Mouse (Mus musculus) forebrain, embryonic 12.5 days (tissue): Measurements from ENCODE around the gene Rras. TPM values are rescaled to one million over a fixed set of nuclear protein-coding genes. Genes with fewer than 3 reads are reported as not detected.

ENCODE experiments used
- ATAC-seq: fragments of 200-750 bp; cut with Nextera tagmentation; 2 replicates; pipeline ENCODE4 v1.8.0; 2017; ENCODE audit warnings: moderate TSS enrichment; ENCODE audit not compliant: low FRiP score
- H3K27ac ChIP-seq: fragments of 300-500 bp; sonication (generic); 2 replicates; pipeline ENCODE4 v1.5.1; 2016; ENCODE audit warnings: mild to moderate bottlenecking
- H3K27me3 ChIP-seq: fragments of 300-500 bp; sonication (generic); 2 replicates; pipeline ENCODE4 v1.6.1; 2016; ENCODE audit warnings: mild to moderate bottlenecking
- H3K36me3 ChIP-seq: fragments of 300-500 bp; sonication (generic); replicated peaks from 2 replicates; pipeline ENCODE4 v1.6.1; 2016; ENCODE audit warnings: mild to moderate bottlenecking
- H3K4me1 ChIP-seq: fragments of 300-500 bp; sonication (generic); 2 replicates; pipeline ENCODE4 v1.6.1; 2016
- H3K4me2 ChIP-seq: fragments of 300-500 bp; sonication (generic); 2 replicates; pipeline ENCODE4 v1.6.1; 2016; ENCODE audit warnings: mild to moderate bottlenecking, moderate library complexity
- H3K4me3 ChIP-seq: fragments of 300-500 bp; sonication (generic); replicated peaks from 2 replicates; pipeline ENCODE4 v1.5.1; 2016; ENCODE audit warnings: mild to moderate bottlenecking
- H3K9ac ChIP-seq: fragments of 300-500 bp; sonication (generic); 2 replicates; pipeline ENCODE4 v1.6.1; 2016; ENCODE audit warnings: mild to moderate bottlenecking
- H3K9me3 ChIP-seq: fragments of 300-500 bp; sonication (generic); 2 replicates; pipeline ENCODE4 v1.6.1; 2016
- WGBS: fragments of 180-500 bp; shearing (Covaris S2); methylation state at CpG from one replicate; pipeline ENCODE4 v1.1.7; 2016; 5-methylcytosine and 5-hydroxymethylcytosine counted together
- polyA plus RNA-seq: library from polyadenylated mRNA; unstranded; fragments of >200 nt; fragmentation: Nextera tagmentation; extraction: Ambion mirVana; gene quantifications from 2 replicates; pipeline ENCODE4 v1.2.1, GENCODE M21; 2016

Gene Rras
- polyA plus RNA-seq, 1 experiment from 2014 or later = 13.8 TPM

DNA sequence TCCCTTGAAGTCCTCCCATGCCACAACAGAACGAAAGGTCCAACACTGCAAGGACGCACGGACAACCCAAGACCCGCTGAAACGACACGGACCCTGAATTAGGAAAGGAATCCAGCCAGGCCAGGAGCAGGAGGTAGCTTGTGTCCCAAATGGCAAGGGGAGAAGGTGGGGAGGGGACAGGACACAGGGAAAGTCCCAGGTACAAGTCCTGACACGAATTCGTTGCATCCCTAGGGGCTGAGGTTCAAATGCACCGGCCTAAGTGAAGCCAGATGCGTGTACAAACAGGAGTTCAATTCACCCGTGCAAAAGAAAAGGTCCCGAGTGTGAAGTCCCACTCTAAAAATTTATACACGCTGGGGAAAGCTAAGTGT lies 33.8 kb downstream of the Rras start:
- Histone ChIP-seq H3K27me3 (no peaks in the 10 kb centered on the region), H3K4me1 (peaks cover 32% of the 10 kb centered on the region), H3K4me2 (peak overlapping the region; percentile 85), H3K27ac (peak overlapping the region; percentile 100), H3K9ac (peak overlapping the region; percentile 94), H3K9me3 (no peaks in the 10 kb centered on the region), H3K36me3 (peaks cover 40% of the 10 kb centered on the region), H3K4me3 (peak overlapping the region; percentile 90)
- no peak for ATAC-seq
- WGBS = 1% methylated on average over 13 of the region's 13 CpGs

DNA sequence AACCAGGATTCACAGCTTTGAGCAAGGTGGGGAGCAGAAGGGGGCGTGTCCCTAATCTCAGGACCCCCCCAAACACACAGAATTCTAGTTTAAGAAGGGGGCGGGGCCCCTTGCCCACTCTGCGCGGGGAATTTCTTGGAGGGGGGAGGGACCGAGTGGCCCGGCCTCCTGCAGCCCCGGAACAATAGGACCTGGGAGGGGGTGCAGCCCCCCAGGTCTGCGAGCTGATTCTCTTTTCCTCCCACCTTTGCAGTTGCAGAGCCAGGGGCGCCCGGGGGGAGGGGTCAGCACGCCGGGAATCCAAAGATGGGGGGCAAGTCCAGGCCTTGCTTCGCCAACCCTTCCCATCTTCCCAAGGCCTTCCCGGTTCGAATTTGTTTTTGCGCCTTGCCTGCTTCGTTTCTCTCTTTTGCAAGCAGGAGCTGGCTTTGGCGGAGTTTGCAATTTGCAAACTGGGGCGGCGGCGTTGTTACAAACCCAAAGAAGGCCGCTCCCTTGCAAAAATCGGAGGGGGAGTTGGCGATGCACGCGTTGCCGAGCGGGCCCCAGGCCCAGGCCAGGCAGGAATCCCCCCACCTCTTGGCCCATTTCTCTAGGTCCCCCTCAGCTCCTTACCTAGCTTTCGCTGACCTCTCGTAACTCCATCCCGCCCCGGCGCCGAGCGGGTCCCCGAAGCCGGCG lies 34.6 kb downstream of the Rras start:
- Histone ChIP-seq H3K4me1 (peaks cover 30% of the 10 kb centered on the region), H3K9ac (peak overlapping the region; percentile 94), H3K36me3 (peaks cover 33% of the 10 kb centered on the region), H3K9me3 (no peaks in the 10 kb centered on the region), H3K4me3 (peak overlapping the region; percentile 90), H3K4me2 (peak overlapping the region; percentile 85), H3K27me3 (no peaks in the 10 kb centered on the region), H3K27ac (peak overlapping the region; percentile 100)
- ATAC-seq = no peak
- WGBS = under 1% methylated on average over 38 of the region's 38 CpGs

- Histone ChIP-seq H3K36me3 (peaks cover 28% of the 10 kb centered on the region), H3K4me3 (peak within 1 kb of the TSS; percentile 90), H3K27me3 (no peaks in the 10 kb centered on the region), H3K9me3 (no peaks in the 10 kb centered on the region), H3K4me2 (peak within 1 kb of the TSS; percentile 85), H3K27ac (peak within 1 kb of the TSS; percentile 100), H3K4me1 (peaks cover 30% of the 10 kb centered on the region), H3K9ac (peak within 1 kb of the TSS; percentile 94)
- no CpG with 5 or more reads among the region's 18 CpGs for WGBS
- no peak for ATAC-seq
Measured at GRCm38 (mm10) chr7:45052862-45053116, 35.0 kb downstream of the Rras start, which contains the start of gene Prr12. TSS of gene Prr12 (minus strand) at chr7:45052881.

GRCm38 (mm10) chr7:45053117-45053930 lies 35.6 kb downstream of the Rras start:
- peaks cover 30% of the 10 kb centered on the region for H3K4me1 ChIP-seq
- WGBS = under 1% methylated on average over 40 of the region's 59 CpGs
- H3K27ac ChIP-seq = peak overlapping the region; percentile 100
- no peaks in the 10 kb centered on the region for H3K27me3 ChIP-seq
- peak overlapping the region; percentile 94 for H3K9ac ChIP-seq
- peak overlapping the region; percentile 90 for H3K4me3 ChIP-seq
- H3K36me3 ChIP-seq = peaks cover 23% of the 10 kb centered on the region
- peak; percentile 66 for ATAC-seq
- H3K9me3 ChIP-seq = no peaks in the 10 kb centered on the region
- peak overlapping the region; percentile 85 for H3K4me2 ChIP-seq

- under 1% methylated on average over 33 of the region's 33 CpGs for WGBS
- H3K4me1 ChIP-seq = peaks cover 37% of the 10 kb centered on the region
- peak; percentile 91 for ATAC-seq
Measured at GRCm38 (mm10) chr7:45053931-45054510, 36.3 kb downstream of the Rras start.

GRCm38 (mm10) chr7:45056329-45056971 lies 38.7 kb downstream of the Rras start:
- no peak overlapping the region for H3K4me2 ChIP-seq
- no peak for ATAC-seq
- H3K9ac ChIP-seq = no peak overlapping the region
- no peaks in the 10 kb centered on the region for H3K27me3 ChIP-seq
- H3K36me3 ChIP-seq = no peaks in the 10 kb centered on the region
- H3K4me1 ChIP-seq = peaks cover 40% of the 10 kb centered on the region
- H3K27ac ChIP-seq = no peak overlapping the region
- H3K9me3 ChIP-seq = no peaks in the 10 kb centered on the region
- WGBS = 70% methylated on average over 14 of the region's 14 CpGs
- H3K4me3 ChIP-seq = no peak overlapping the region

More at GRCm38 (mm10) chr7:45053931-45054510, 36.3 kb downstream of the Rras start:
- Histone ChIP-seq H3K9ac (peak overlapping the region; percentile 94), H3K36me3 (peaks cover 16% of the 10 kb centered on the region), H3K27ac (peak overlapping the region; percentile 100), H3K9me3 (no peaks in the 10 kb centered on the region), H3K4me3 (peak overlapping the region; percentile 90), H3K27me3 (no peaks in the 10 kb centered on the region), H3K4me2 (peak overlapping the region; percentile 85)

- Histone ChIP-seq H3K9me3 (no peaks in the 10 kb centered on the region), H3K27me3 (no peaks in the 10 kb centered on the region), H3K4me1 (peaks cover 39% of the 10 kb centered on the region), H3K36me3 (no peaks in the 10 kb centered on the region), H3K4me3 (no peak overlapping the region), H3K27ac (no peak overlapping the region), H3K9ac (no peak overlapping the region), H3K4me2 (no peak overlapping the region)
- ATAC-seq = no peak
Measured at GRCm38 (mm10) chr7:45056972-45057348, 39.2 kb downstream of the Rras start.

GRCm38 (mm10) chr7:45058607-45059571 lies 41.1 kb downstream of the Rras start:
- Histone ChIP-seq H3K4me2 (0 out of 2 replicates have a peak overlapping the region, but pooled peaks have one; percentile 10), H3K9me3 (no peaks in the 10 kb centered on the region), H3K4me3 (0 out of 2 replicates have a peak overlapping the region, but pooled peaks have one; percentile 10), H3K27me3 (no peaks in the 10 kb centered on the region), H3K9ac (no peak overlapping the region), H3K36me3 (no peaks in the 10 kb centered on the region), H3K27ac (peak overlapping the region; percentile 74), H3K4me1 (peaks cover 45% of the 10 kb centered on the region)
- 79% methylated on average over 10 of the region's 10 CpGs for WGBS
- ATAC-seq = no peak

- Histone ChIP-seq H3K4me1 (peaks cover 39% of the 10 kb centered on the region), H3K9me3 (no peaks in the 10 kb centered on the region), H3K9ac (no peak overlapping the region), H3K27me3 (no peaks in the 10 kb centered on the region), H3K4me2 (no peak overlapping the region), H3K36me3 (no peaks in the 10 kb centered on the region), H3K27ac (no peak overlapping the region), H3K4me3 (no peak overlapping the region)
- ATAC-seq = no peak
- WGBS = 91% methylated on average over 6 of the region's 6 CpGs
Measured at GRCm38 (mm10) chr7:45060632-45061122, 42.9 kb downstream of the Rras start.

DNA sequence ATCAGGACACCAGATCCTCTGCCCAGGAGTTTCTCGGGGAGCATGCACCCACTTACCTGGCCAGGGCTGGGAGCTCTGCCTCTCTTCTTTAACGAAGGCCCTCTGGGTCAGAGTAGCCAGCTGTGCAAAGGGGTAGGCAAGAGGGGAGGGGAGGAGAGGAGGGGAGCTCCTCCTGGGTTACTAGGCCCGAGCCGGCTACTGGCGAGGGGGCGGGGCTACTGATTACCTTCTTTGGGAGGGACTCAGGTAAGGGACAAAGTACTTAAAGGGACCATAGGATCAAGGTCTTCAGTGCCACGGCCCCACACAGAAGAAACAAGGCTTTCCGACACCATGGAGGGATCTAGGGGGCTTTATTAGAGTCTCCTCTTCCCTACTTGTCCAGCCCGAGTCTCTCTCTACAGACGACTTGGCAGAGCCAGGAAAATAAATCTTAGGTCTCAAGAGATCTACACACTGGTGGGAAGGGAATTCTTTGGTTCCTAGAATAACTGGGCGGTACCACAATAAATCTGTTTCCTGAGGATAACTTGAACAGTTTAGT lies 43.8 kb downstream of the Rras start:
- Histone ChIP-seq H3K36me3 (no peaks in the 10 kb centered on the region), H3K4me1 (peaks cover 39% of the 10 kb centered on the region), H3K9ac (0 out of 2 replicates have a peak overlapping the region, but pooled peaks have one; percentile 59), H3K4me2 (peak overlapping the region; percentile 69), H3K4me3 (peak overlapping the region; percentile 57), H3K9me3 (no peaks in the 10 kb centered on the region), H3K27ac (0 out of 2 replicates have a peak overlapping the region, but pooled peaks have one; percentile 37), H3K27me3 (no peaks in the 10 kb centered on the region)
- ATAC-seq = no peak
- 13% methylated on average over 11 of the region's 11 CpGs for WGBS

DNA sequence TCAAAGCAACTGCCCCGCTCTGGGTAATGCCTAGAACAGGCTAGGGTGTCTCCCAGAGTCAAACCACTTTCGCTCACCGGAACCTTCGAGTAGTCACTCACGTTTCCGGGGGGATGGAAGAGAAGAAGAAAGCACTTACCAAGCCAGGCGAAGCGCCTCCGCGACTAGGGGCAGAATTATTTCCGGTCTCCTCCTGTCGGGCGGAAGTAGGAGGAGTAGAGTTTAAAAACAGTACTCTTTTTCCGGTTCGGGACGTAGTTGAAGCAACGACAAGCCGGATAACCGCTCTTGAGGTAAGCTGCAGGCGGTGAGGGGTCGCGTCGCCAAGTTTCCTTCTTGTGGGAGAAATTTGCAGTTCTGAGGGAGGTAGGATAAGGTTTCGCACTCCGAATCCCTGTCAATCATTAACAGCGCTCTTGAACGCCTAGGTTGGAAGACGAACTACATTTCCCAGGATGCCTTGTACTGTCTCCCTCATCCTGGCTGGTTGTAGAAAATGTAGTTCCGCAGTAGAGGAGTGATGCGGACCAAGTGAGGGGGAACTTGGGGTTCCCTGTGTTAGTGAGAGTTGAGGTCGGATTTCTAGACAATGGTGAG lies 44.6 kb downstream of the Rras start, which contains the start of the genes Nosip and Prrg2:
Gene Nosip (plus strand): TSS at position 191 of the 597 bp plus-strand sequence.
Gene Prrg2 (minus strand): TSS at position 439 of the 597 bp plus-strand sequence.
- Histone ChIP-seq H3K9me3 (no peaks in the 10 kb centered on the region), H3K27ac (peak within 1 kb of the TSS; percentile 87), H3K4me3 (peak within 1 kb of the TSS; percentile 57), H3K27me3 (no peaks in the 10 kb centered on the region), H3K4me2 (peak within 1 kb of the TSS; percentile 69), H3K9ac (peak within 1 kb of the TSS; percentile 59), H3K4me1 (peaks cover 39% of the 10 kb centered on the region), H3K36me3 (no peaks in the 10 kb centered on the region)
- peak; percentile 86 for ATAC-seq
- whole genome bisulfite sequencing = under 1% methylated on average over 31 of the region's 31 CpGs
